Mouse (Mus musculus): ENCODE measurements around the gene Sipa1l3. TPM values are rescaled to one million over a fixed set of nuclear protein-coding genes. Genes with fewer than 3 reads are reported as not detected.

Sipa1l3 gene
- polyA plus RNA-seq, 1 experiment: 71.5 TPM

GRCm38 (mm10) chr7:29367166-29368003, 151.1 kb downstream of the Sipa1l3 start:
- no peaks in the 10 kb centered on the region for H3K27me3 ChIP-seq (ENCODE audit: control insufficient read depth, insufficient read depth, low read length)
- no peak for TF ChIP-seq CTCF (IDR thresholded peaks at IDR 0.05; ENCODE audit: control insufficient read depth, insufficient read depth, insufficient replicate concordance, low read depth, low read length)
- no peak for TF ChIP-seq POLR2A (IDR thresholded peaks at IDR 0.05; ENCODE audit: control insufficient read depth, low read depth, low read length)

GRCm38 (mm10) chr7:29364052-29364451, 154.4 kb downstream of the Sipa1l3 start:
- Histone ChIP-seq H3K4me3 (ENCODE audit: control insufficient read depth, low read depth, low read length) (no peak overlapping the region), H3K27ac (ENCODE audit: control insufficient read depth, insufficient read depth, low read depth, low read length) (no peak overlapping the region), H3K36me3 (ENCODE audit: control insufficient read depth, insufficient read depth, low read length) (no peaks in the 10 kb centered on the region), H3K27me3 (ENCODE audit: control insufficient read depth, insufficient read depth, low read length) (no peaks in the 10 kb centered on the region), H3K4me1 (ENCODE audit: control insufficient read depth, insufficient read depth, low read length) (peaks cover 5% of the 10 kb centered on the region)
- TF ChIP-seq CTCF (IDR thresholded peaks at IDR 0.05; ENCODE audit: control insufficient read depth, insufficient read depth, insufficient replicate concordance, low read depth, low read length) (peak; percentile 52; the same call in 1 of the 2 replicates), POLR2A (IDR thresholded peaks at IDR 0.05; ENCODE audit: control insufficient read depth, low read depth, low read length) (no peak)

More at GRCm38 (mm10) chr7:29367166-29368003, 151.1 kb downstream of the Sipa1l3 start:
- Histone ChIP-seq H3K4me1 (ENCODE audit: control insufficient read depth, insufficient read depth, low read length) (no peaks in the 10 kb centered on the region), H3K36me3 (ENCODE audit: control insufficient read depth, insufficient read depth, low read length) (no peaks in the 10 kb centered on the region), H3K4me3 (ENCODE audit: control insufficient read depth, low read depth, low read length) (no peak overlapping the region), H3K27ac (ENCODE audit: control insufficient read depth, insufficient read depth, low read depth, low read length) (no peak overlapping the region)

- TF ChIP-seq CTCF (IDR thresholded peaks at IDR 0.05; ENCODE audit: control insufficient read depth, insufficient read depth, insufficient replicate concordance, low read depth, low read length) (no peak), POLR2A (IDR thresholded peaks at IDR 0.05; ENCODE audit: control insufficient read depth, low read depth, low read length) (no peak)
- peaks cover 5% of the 10 kb centered on the region for H3K4me1 ChIP-seq (ENCODE audit: control insufficient read depth, insufficient read depth, low read length)
- H3K27ac ChIP-seq (ENCODE audit: control insufficient read depth, insufficient read depth, low read depth, low read length): no peak overlapping the region
- H3K36me3 ChIP-seq (ENCODE audit: control insufficient read depth, insufficient read depth, low read length): no peaks in the 10 kb centered on the region
- H3K27me3 ChIP-seq (ENCODE audit: control insufficient read depth, insufficient read depth, low read length): no peaks in the 10 kb centered on the region
- no peak overlapping the region for H3K4me3 ChIP-seq (ENCODE audit: control insufficient read depth, low read depth, low read length)
Observed at GRCm38 (mm10) chr7:29361497-29361896, 156.9 kb downstream of the Sipa1l3 start.

- no peaks in the 10 kb centered on the region for H3K36me3 ChIP-seq (ENCODE audit: control insufficient read depth, insufficient read depth, low read length)
- peaks cover 4% of the 10 kb centered on the region for H3K4me1 ChIP-seq (ENCODE audit: control insufficient read depth, insufficient read depth, low read length)
- H3K27ac ChIP-seq (ENCODE audit: control insufficient read depth, insufficient read depth, low read depth, low read length): no peak overlapping the region
- no peak for TF ChIP-seq CTCF (IDR thresholded peaks at IDR 0.05; ENCODE audit: control insufficient read depth, insufficient read depth, insufficient replicate concordance, low read depth, low read length)
- TF ChIP-seq POLR2A (IDR thresholded peaks at IDR 0.05; ENCODE audit: control insufficient read depth, low read depth, low read length): no peak
- H3K4me3 ChIP-seq (ENCODE audit: control insufficient read depth, low read depth, low read length): no peak overlapping the region
- H3K27me3 ChIP-seq (ENCODE audit: control insufficient read depth, insufficient read depth, low read length): no peaks in the 10 kb centered on the region
Observed at GRCm38 (mm10) chr7:29355406-29355805, 163.0 kb downstream of the Sipa1l3 start.

- Histone ChIP-seq H3K36me3 (ENCODE audit: control insufficient read depth, insufficient read depth, low read length) (no peaks in the 10 kb centered on the region), H3K27ac (ENCODE audit: control insufficient read depth, insufficient read depth, low read depth, low read length) (no peak overlapping the region), H3K27me3 (ENCODE audit: control insufficient read depth, insufficient read depth, low read length) (no peaks in the 10 kb centered on the region), H3K4me1 (ENCODE audit: control insufficient read depth, insufficient read depth, low read length) (no peaks in the 10 kb centered on the region), H3K4me3 (ENCODE audit: control insufficient read depth, low read depth, low read length) (no peak overlapping the region)
- no peak for TF ChIP-seq POLR2A (IDR thresholded peaks at IDR 0.05; ENCODE audit: control insufficient read depth, low read depth, low read length)
- no peak for TF ChIP-seq CTCF (IDR thresholded peaks at IDR 0.05; ENCODE audit: control insufficient read depth, insufficient read depth, insufficient replicate concordance, low read depth, low read length)
Observed at GRCm38 (mm10) chr7:29354161-29354560, 164.3 kb downstream of the Sipa1l3 start.

- no peaks in the 10 kb centered on the region for H3K36me3 ChIP-seq (ENCODE audit: control insufficient read depth, insufficient read depth, low read length)
- H3K4me1 ChIP-seq (ENCODE audit: control insufficient read depth, insufficient read depth, low read length): no peaks in the 10 kb centered on the region
- H3K27ac ChIP-seq (ENCODE audit: control insufficient read depth, insufficient read depth, low read depth, low read length): no peak overlapping the region
- no peaks in the 10 kb centered on the region for H3K27me3 ChIP-seq (ENCODE audit: control insufficient read depth, insufficient read depth, low read length)
- TF ChIP-seq CTCF (IDR thresholded peaks at IDR 0.05; ENCODE audit: control insufficient read depth, insufficient read depth, insufficient replicate concordance, low read depth, low read length) (no peak), POLR2A (IDR thresholded peaks at IDR 0.05; ENCODE audit: control insufficient read depth, low read depth, low read length) (no peak)
- H3K4me3 ChIP-seq (ENCODE audit: control insufficient read depth, low read depth, low read length): no peak overlapping the region
Observed at GRCm38 (mm10) chr7:29352246-29352645, 166.2 kb downstream of the Sipa1l3 start.

GRCm38 (mm10) chr7:29350489-29350888, 168.0 kb downstream of the Sipa1l3 start:
- H3K4me3 ChIP-seq (ENCODE audit: control insufficient read depth, low read depth, low read length): no peak overlapping the region
- H3K27me3 ChIP-seq (ENCODE audit: control insufficient read depth, insufficient read depth, low read length): no peaks in the 10 kb centered on the region
- no peaks in the 10 kb centered on the region for H3K4me1 ChIP-seq (ENCODE audit: control insufficient read depth, insufficient read depth, low read length)
- no peak overlapping the region for H3K27ac ChIP-seq (ENCODE audit: control insufficient read depth, insufficient read depth, low read depth, low read length)
- no peaks in the 10 kb centered on the region for H3K36me3 ChIP-seq (ENCODE audit: control insufficient read depth, insufficient read depth, low read length)
- TF ChIP-seq CTCF (IDR thresholded peaks at IDR 0.05; ENCODE audit: control insufficient read depth, insufficient read depth, insufficient replicate concordance, low read depth, low read length): no peak
- no peak for TF ChIP-seq POLR2A (IDR thresholded peaks at IDR 0.05; ENCODE audit: control insufficient read depth, low read depth, low read length)

All from testis, adult 2 months (tissue).